8 mouse cellular contexts compared by ENCODE assay signal in genomic region chr3:108200329-108201323, GRCm38 (mm10). TPM values are rescaled to one million over a fixed set of nuclear protein-coding genes. Genes with fewer than 3 reads are reported as not detected.
DNase-seq lines count a peak whose midpoint lies in the region; ATAC-seq and TF ChIP-seq lines count a peak whose summit lies in the region.

TSS of gene Cyb561d1 (minus strand) at chr3:108201212.

- 3% methylated on average over 44 of the region's 44 CpGs for WGBS in forebrain, embryonic 12.5 days
- 2% methylated on average over 44 of the region's 44 CpGs for WGBS in heart, embryonic 16.5 days
- 2% methylated on average over 44 of the region's 44 CpGs for WGBS in liver, embryonic 14.5 days (ENCODE audit: insufficient replicate concordance)
- 3% methylated on average over 44 of the region's 44 CpGs for WGBS in stomach, embryonic 16.5 days

- H3K36me3 ChIP-seq in ES-Bruce4 (ENCODE audit: control insufficient read depth, insufficient read depth, low read length, poor library complexity, severe bottlenecking) = no peaks in the 10 kb centered on the region
- H3K36me3 ChIP-seq in forebrain, embryonic 12.5 days (replicated peaks) = peaks cover 47% of the 10 kb centered on the region
- peaks cover 8% of the 10 kb centered on the region; the same call in 1 of the 2 replicates for H3K36me3 ChIP-seq in heart, embryonic 16.5 days (ENCODE audit: control insufficient read depth, insufficient read depth)
- H3K36me3 ChIP-seq in liver, embryonic 14.5 days (replicated peaks; ENCODE audit: control insufficient read depth, insufficient read depth, low read depth) = no peaks in the 10 kb centered on the region
- H3K36me3 ChIP-seq in stomach, embryonic 16.5 days (ENCODE audit: control insufficient read depth, insufficient read depth, low read length) = no peaks in the 10 kb centered on the region; the same call in 1 of the 2 replicates

- TF ChIP-seq POLR2A in ES-Bruce4 (IDR thresholded peaks at IDR 0.05; ENCODE audit: insufficient read depth, low read length) = peak; percentile 77

- no peaks in the 10 kb centered on the region for H3K4me1 ChIP-seq in ES-Bruce4 (ENCODE audit: control insufficient read depth, insufficient read depth, low read length)
- H3K4me1 ChIP-seq in forebrain, embryonic 12.5 days = peaks cover 40% of the 10 kb centered on the region
- peaks cover 25% of the 10 kb centered on the region for H3K4me1 ChIP-seq in heart, embryonic 16.5 days (ENCODE audit: control insufficient read depth, insufficient read depth, low read length)
- H3K4me1 ChIP-seq in liver, embryonic 14.5 days (replicated peaks; ENCODE audit: control insufficient read depth in 2 of 2, insufficient read depth in 2 of 2, low read length in 1 of 2) = peaks cover 11 to 15% of the 10 kb centered on the region in 2 experiments
- H3K4me1 ChIP-seq in stomach, embryonic 16.5 days (ENCODE audit: control insufficient read depth, insufficient read depth, low read length) = peaks cover 23% of the 10 kb centered on the region

- peak; percentile 93 for DNase-seq in c-Kit-positive CD71-positive TER-119-positive erythroid progenitor cells, embryonic 14.5 days (ENCODE audit: low spot score)
- DNase-seq in kidney, postnatal 36 days = peak; percentile 96 to 98
- peak; percentile 85 to 90 (median 85) for DNase-seq in liver, embryonic 14.5 days (ENCODE audit: low read depth in 3 of 3, low spot score in 3 of 3)
- DNase-seq in neural tube, embryonic 10.5 days (ENCODE audit: extremely low spot score, low spot score) = peak; percentile 94

- no peaks in the 10 kb centered on the region for H3K27me3 ChIP-seq in ES-Bruce4 (ENCODE audit: control insufficient read depth, insufficient read depth, low read length, poor library complexity, severe bottlenecking)
- no peaks in the 10 kb centered on the region for H3K27me3 ChIP-seq in forebrain, embryonic 12.5 days
- no peaks in the 10 kb centered on the region for H3K27me3 ChIP-seq in heart, embryonic 16.5 days (ENCODE audit: control insufficient read depth, insufficient read depth, low read length)
- no peaks in the 10 kb centered on the region for H3K27me3 ChIP-seq in liver, embryonic 14.5 days (ENCODE audit: control insufficient read depth, insufficient read depth, low read length)
- H3K27me3 ChIP-seq in stomach, embryonic 16.5 days (ENCODE audit: control insufficient read depth, insufficient read depth, low read length) = no peaks in the 10 kb centered on the region

- peak; percentile 41 for TF ChIP-seq CTCF in ES-Bruce4 (IDR thresholded peaks at IDR 0.05; ENCODE audit: low read depth, low read length)
- TF ChIP-seq CTCF in liver, embryonic 14.5 days (IDR thresholded peaks at IDR 0.05; ENCODE audit: low read depth) = peak; percentile 88

- no peak for TF ChIP-seq EP300 in ES-Bruce4 (IDR thresholded peaks at IDR 0.05; ENCODE audit: insufficient read depth, low read depth, low read length)
- no peak for TF ChIP-seq EP300 in liver, embryonic 14.5 days (IDR thresholded peaks at IDR 0.05; ENCODE audit: low read depth)

- peak within 1 kb of the TSS; percentile 80 for H3K4me3 ChIP-seq in ES-Bruce4 (ENCODE audit: low read depth, low read length)
- H3K4me3 ChIP-seq in forebrain, embryonic 12.5 days (replicated peaks) = peak within 1 kb of the TSS; percentile 61
- peak within 1 kb of the TSS; percentile 70 for H3K4me3 ChIP-seq in heart, embryonic 16.5 days (ENCODE audit: low read length)
- H3K4me3 ChIP-seq in liver, embryonic 14.5 days (ENCODE audit: insufficient read depth in 1 of 2, low read depth in 2 of 2, low read length in 2 of 2) = peak within 1 kb of the TSS; percentile 72 to 85
- H3K4me3 ChIP-seq in stomach, embryonic 16.5 days (replicated peaks; ENCODE audit: low read length) = peak within 1 kb of the TSS; percentile 58

- H3K4me2 ChIP-seq in forebrain, embryonic 12.5 days = peak within 1 kb of the TSS; percentile 61
- peak within 1 kb of the TSS; percentile 79 for H3K4me2 ChIP-seq in heart, embryonic 16.5 days (ENCODE audit: low read depth, low read length)
- H3K4me2 ChIP-seq in liver, embryonic 14.5 days (ENCODE audit: low read depth) = peak within 1 kb of the TSS; percentile 76
- H3K4me2 ChIP-seq in stomach, embryonic 16.5 days (ENCODE audit: low read depth, low read length) = peak within 1 kb of the TSS; percentile 63

- H3K27ac ChIP-seq in ES-Bruce4 (ENCODE audit: insufficient read depth, low read length) = peak within 1 kb of the TSS; percentile 37; the same call in 1 of the 2 replicates
- H3K27ac ChIP-seq in forebrain, embryonic 12.5 days = peak within 1 kb of the TSS; percentile 84
- peak within 1 kb of the TSS; percentile 85 for H3K27ac ChIP-seq in heart, embryonic 16.5 days (ENCODE audit: low read length)
- H3K27ac ChIP-seq in liver, embryonic 14.5 days = peak within 1 kb of the TSS; percentile 85
- peak within 1 kb of the TSS; percentile 89 for H3K27ac ChIP-seq in stomach, embryonic 16.5 days (ENCODE audit: low read length)

- no peaks in the 10 kb centered on the region for H3K9me3 ChIP-seq in ES-Bruce4 (replicated peaks; ENCODE audit: control insufficient read depth, insufficient read depth, low read length, poor library complexity, severe bottlenecking)
- no peaks in the 10 kb centered on the region for H3K9me3 ChIP-seq in forebrain, embryonic 12.5 days
- no peaks in the 10 kb centered on the region for H3K9me3 ChIP-seq in heart, embryonic 16.5 days (replicated peaks; ENCODE audit: control insufficient read depth, low read length)
- no peaks in the 10 kb centered on the region for H3K9me3 ChIP-seq in liver, embryonic 14.5 days (ENCODE audit: control insufficient read depth, low read length)
- H3K9me3 ChIP-seq in stomach, embryonic 16.5 days (replicated peaks; ENCODE audit: control insufficient read depth, low read length) = no peaks in the 10 kb centered on the region

- peak; percentile 93 for ATAC-seq in forebrain, embryonic 12.5 days (ENCODE audit: low FRiP score)
- ATAC-seq in heart, embryonic 16.5 days (replicated peaks; ENCODE audit: extremely low read depth, insufficient read depth, low FRiP score) = peak; percentile 93
- peak; percentile 95 for ATAC-seq in liver, embryonic 14.5 days (ENCODE audit: insufficient read depth)
- peak; percentile 95 for ATAC-seq in stomach, embryonic 16.5 days (ENCODE audit: insufficient read depth, low FRiP score)

- H3K9ac ChIP-seq in ES-Bruce4 (ENCODE audit: low read depth, poor library complexity, severe bottlenecking) = peak within 1 kb of the TSS; percentile 17
- peak within 1 kb of the TSS; percentile 63 for H3K9ac ChIP-seq in forebrain, embryonic 12.5 days
- H3K9ac ChIP-seq in heart, embryonic 16.5 days (ENCODE audit: low read length) = peak within 1 kb of the TSS; percentile 78
- peak within 1 kb of the TSS; percentile 77 for H3K9ac ChIP-seq in liver, embryonic 14.5 days (replicated peaks)
- peak within 1 kb of the TSS; percentile 71 for H3K9ac ChIP-seq in stomach, embryonic 16.5 days (ENCODE audit: low read length)

RNA-seq across cellular contexts. Expression of gene Cyb561d1, which starts in this region (rescaled TPM):
- polyA plus RNA-seq in ES-Bruce4 (2011; ENCODE audit: insufficient read depth, insufficient read length, low read depth, missing spikeins) = 3.3 and 3.7 TPM in 2 replicates
- polyA plus RNA-seq in forebrain, embryonic 12.5 days (2016; fragmentation: Nextera tagmentation; extraction: Ambion mirVana) = 4.3 and 5.6 TPM in 2 replicates
- polyA plus RNA-seq in heart, embryonic 16.5 days (2015; fragmentation: Nextera tagmentation; extraction: Ambion mirVana) = 3.2 and 3.5 TPM in 2 replicates
- 1.4 and 1.5 TPM in 2 replicates for polyA plus RNA-seq in liver, embryonic 14.5 days (2012; rRNA removed)
- polyA plus RNA-seq in liver, embryonic 14.5 days (2014; fragmentation: Nextera tagmentation; extraction: Ambion mirVana) = 1.4 and 1.6 TPM in 2 replicates
- polyA plus RNA-seq in stomach, embryonic 16.5 days (2015; fragmentation: Nextera tagmentation; extraction: Ambion mirVana) = 4.3 and 4.4 TPM in 2 replicates

Comparison
In these comparisons a context has a peak if more than half of its experiments do, and no peak if none do; other contexts are left out.
1. Peak in every context shown above with its lines: DNase-seq, ATAC-seq, H3K4me3 ChIP-seq and H3K27ac ChIP-seq.
2. H3K27ac ChIP-seq: peak in every context shown above with its lines; median percentile 89 in stomach, embryonic 16.5 days; 85 in heart, embryonic 16.5 days; 85 in liver, embryonic 14.5 days; 84 in forebrain, embryonic 12.5 days; 37 in ES-Bruce4.
3. H3K9ac ChIP-seq: peak in every context shown above with its lines; median percentile 78 in heart, embryonic 16.5 days; 77 in liver, embryonic 14.5 days; 71 in stomach, embryonic 16.5 days; 63 in forebrain, embryonic 12.5 days; 17 in ES-Bruce4.